Mouse (Mus musculus) heart, adult 2 months (tissue): ENCODE data around the gene Dnajc7. TPM values are rescaled to one million over a fixed set of nuclear protein-coding genes. Genes with fewer than 3 reads are reported as not detected.
"Not testable (repeated sequence)": the region's sequence is repeated elsewhere in the genome, so short reads cannot be mapped to it uniquely, and the experiment has no call there.

Experiments used
- DNase-seq, 2 experiments: peaks; one replicate each; pipeline ENCODE4 v3.0.0; 2021
- H3K27ac ChIP-seq: fragments of 200-600 bp; 2 replicates; pipeline ENCODE4 v1.8.1; 2022
- H3K27me3 ChIP-seq: fragments of 200-500 bp; 2 replicates; pipeline ENCODE4 v1.6.1; 2012; ENCODE audit warnings: mild to moderate bottlenecking, low read length, inconsistent platforms, mixed read lengths; ENCODE audit not compliant: control insufficient read depth, insufficient read depth
- H3K36me3 ChIP-seq: fragments of 200-500 bp; 2 replicates; pipeline ENCODE4 v1.6.1; 2012; ENCODE audit warnings: low read length, inconsistent platforms; ENCODE audit not compliant: control insufficient read depth, insufficient read depth
- H3K4me1 ChIP-seq: fragments of 200-500 bp; 2 replicates; pipeline ENCODE4 v1.6.1; 2011; ENCODE audit warnings: low read length; ENCODE audit not compliant: control insufficient read depth, insufficient read depth
- H3K4me3 ChIP-seq: fragments of 200-600 bp; 2 replicates; pipeline ENCODE4 v1.8.1; 2022
- H3K79me2 ChIP-seq: fragments of 200-500 bp; replicated peaks from 2 replicates; pipeline ENCODE4 v1.6.1; 2012; ENCODE audit warnings: mild to moderate bottlenecking, inconsistent platforms, low read length, moderate library complexity, mixed read lengths; ENCODE audit not compliant: control insufficient read depth, insufficient read depth
- H3K9ac ChIP-seq: fragments of 200-500 bp; 2 replicates; pipeline ENCODE4 v1.6.1; 2012; ENCODE audit warnings: low read depth, mild to moderate bottlenecking, control low read depth, inconsistent platforms, low read length, mixed read lengths
- CTCF ChIP-seq: fragments of 200-600 bp; IDR thresholded peaks from 2 replicates; pipeline ENCODE4 v1.8.1; 2022; ENCODE audit warnings: antibody characterized with exemption, mild to moderate bottlenecking, moderate library complexity
- EP300 ChIP-seq: fragments of 200-500 bp; IDR thresholded peaks from 2 replicates; pipeline ENCODE4 v1.6.1; 2011; ENCODE audit warnings: low read depth, low read length, control low read depth; ENCODE audit not compliant: insufficient read depth
- POLR2A ChIP-seq: fragments of 200-500 bp; IDR thresholded peaks from 2 replicates; pipeline ENCODE4 v1.6.1; 2011; ENCODE audit warnings: mild to moderate bottlenecking, low read depth, low read length, control low read depth; ENCODE audit not compliant: insufficient read depth
- WGBS: fragments of 180-500 bp; shearing (Covaris S2); methylation state at CpG from one replicate; pipeline ENCODE4 v1.1.7; 2018; 5-methylcytosine and 5-hydroxymethylcytosine counted together
- intact Hi-C: fragments of 180-260 bp; cut with DNase I; formaldehyde crosslinking; loops from one replicate; pipeline ENCODE4 v1.15.1; 2025
- polyA plus RNA-seq: library from polyadenylated mRNA; depleted of rRNA; stranded (reverse); fragments of >200 nt; gene quantifications from 2 replicates; pipeline ENCODE4 v1.2.3, GENCODE M21; 2012
- total RNA-seq, 2 experiments: library from RNA; stranded (reverse); gene quantifications; 2 replicates each; pipeline ENCODE4 v1.2.3; 2021

Dnajc7 gene
- total and polyA plus RNA-seq, 3 experiments: 46.1 to 121 (median 107) TPM

GRCm38 (mm10) chr11:100594608-100595007, 25.4 kb downstream of the Dnajc7 start:
- Histone ChIP-seq H3K79me2 (peaks cover 2% of the 10 kb centered on the region; the same call in 1 of the 2 replicates), H3K27me3 (no peaks in the 10 kb centered on the region), H3K4me3 (no peak overlapping the region), H3K4me1 (no peaks in the 10 kb centered on the region), H3K36me3 (no peaks in the 10 kb centered on the region), H3K9ac (no peak overlapping the region), H3K27ac (no peak overlapping the region)
- intact Hi-C loops: no loop called here
- WGBS: 81% methylated on average over 7 of the region's 7 CpGs
- TF ChIP-seq EP300 (no peak), CTCF (no peak), POLR2A (no peak)
- no peak for DNase-seq

GRCm38 (mm10) chr11:100592346-100593046, 27.5 kb downstream of the Dnajc7 start:
- Histone ChIP-seq H3K27me3 (no peaks in the 10 kb centered on the region), H3K36me3 (peaks cover 2% of the 10 kb centered on the region; the same call in 1 of the 2 replicates)
- TF ChIP-seq CTCF (no peak), EP300 (no peak), POLR2A (no peak)

GRCm38 (mm10) chr11:100588462-100588861, 31.5 kb downstream of the Dnajc7 start:
- no peak for DNase-seq
- Histone ChIP-seq H3K9ac (no peak overlapping the region), H3K79me2 (no peaks in the 10 kb centered on the region), H3K27me3 (no peaks in the 10 kb centered on the region), H3K36me3 (peaks cover 2% of the 10 kb centered on the region; the same call in 1 of the 2 replicates), H3K4me3 (no peak overlapping the region), H3K4me1 (no peaks in the 10 kb centered on the region), H3K27ac (no peak overlapping the region)
- TF ChIP-seq CTCF (no peak), EP300 (no peak), POLR2A (no peak)
- intact Hi-C loops: no loop called here
- WGBS: 78% methylated on average over 2 of the region's 2 CpGs

More at GRCm38 (mm10) chr11:100592346-100593046, 27.5 kb downstream of the Dnajc7 start:
- intact Hi-C loops: no loop called here
- DNase-seq: no peak
- WGBS: 91% methylated on average over 11 of the region's 11 CpGs
- H3K4me1 ChIP-seq: no peaks in the 10 kb centered on the region
- no peak overlapping the region for H3K27ac ChIP-seq
- H3K79me2 ChIP-seq: no peaks in the 10 kb centered on the region
- no peak overlapping the region for H3K9ac ChIP-seq
- no peak overlapping the region for H3K4me3 ChIP-seq

GRCm38 (mm10) chr11:100585148-100585547, 34.8 kb downstream of the Dnajc7 start:
- no peak for DNase-seq
- intact Hi-C loops: no loop called here
- H3K9ac ChIP-seq: no peak overlapping the region
- peaks cover 2% of the 10 kb centered on the region; the same call in 1 of the 2 replicates for H3K36me3 ChIP-seq
- no peaks in the 10 kb centered on the region for H3K27me3 ChIP-seq
- 83% methylated on average over 3 of the region's 3 CpGs for whole genome bisulfite sequencing
- H3K79me2 ChIP-seq: no peaks in the 10 kb centered on the region
- TF ChIP-seq EP300 (no peak), POLR2A (no peak), CTCF (no peak)
- H3K4me3 ChIP-seq: no peak overlapping the region
- H3K4me1 ChIP-seq: peaks cover 1% of the 10 kb centered on the region; the same call in 1 of the 2 replicates
- H3K27ac ChIP-seq: no peak overlapping the region

- H3K4me1 ChIP-seq: peaks cover 1% of the 10 kb centered on the region; the same call in 1 of the 2 replicates
- WGBS: 82% methylated on average over 7 of the region's 7 CpGs
- H3K9ac ChIP-seq: no peak overlapping the region
- TF ChIP-seq CTCF: no peak
- no peak for TF ChIP-seq EP300
- TF ChIP-seq POLR2A: no peak
- no peaks in the 10 kb centered on the region for H3K79me2 ChIP-seq
- no peaks in the 10 kb centered on the region for H3K27me3 ChIP-seq
- DNase-seq: no peak
- intact Hi-C loops: no loop called here
- H3K4me3 ChIP-seq: no peak overlapping the region
- no peak overlapping the region for H3K27ac ChIP-seq
- peaks cover 2% of the 10 kb centered on the region; the same call in 1 of the 2 replicates for H3K36me3 ChIP-seq
These were observed 35.4 kb downstream of the Dnajc7 start for GRCm38 (mm10) chr11:100584561-100584961.

GRCm38 (mm10) chr11:100582836-100583235, 37.1 kb downstream of the Dnajc7 start:
- Histone ChIP-seq H3K9ac (no peak overlapping the region), H3K36me3 (no peaks in the 10 kb centered on the region), H3K79me2 (no peaks in the 10 kb centered on the region), H3K4me3 (no peak overlapping the region), H3K27ac (no peak overlapping the region), H3K4me1 (peaks cover 1% of the 10 kb centered on the region; the same call in 1 of the 2 replicates), H3K27me3 (no peaks in the 10 kb centered on the region)
- no peak for DNase-seq
- intact Hi-C loops: no loop called here
- TF ChIP-seq POLR2A (no peak), EP300 (no peak), CTCF (no peak)
- 78% methylated on average over 2 of the region's 2 CpGs for WGBS

GRCm38 (mm10) chr11:100582413-100582812, 37.6 kb downstream of the Dnajc7 start:
- H3K27ac ChIP-seq, intact Hi-C loops: not testable (repeated sequence)
- 90% methylated on average over 1 of the region's 1 CpGs for WGBS

More at GRCm38 (mm10) chr11:100582413-100582812, 37.6 kb downstream of the Dnajc7 start:
- DNase-seq, H3K4me1 ChIP-seq, H3K27me3 ChIP-seq, H3K79me2 ChIP-seq, H3K4me3 ChIP-seq, H3K9ac ChIP-seq, H3K36me3 ChIP-seq: not testable (repeated sequence)
